Mouse (Mus musculus) brain, embryonic 14.5 days (tissue): ENCODE results near the gene Vegfa. TPM values are rescaled to one million over a fixed set of nuclear protein-coding genes. Genes with fewer than 3 reads are reported as not detected.
"Not testable (repeated sequence)": the region's sequence is repeated elsewhere in the genome, so short reads cannot be mapped to it uniquely, and the experiment has no call there.

Experiments used
- DNase-seq: peaks from one replicate; pipeline ENCODE4 v3.0.0-alpha.2; 2011; ENCODE audit warnings: low read depth
- CTCF ChIP-seq: fragments of 200-500 bp; IDR thresholded peaks from 2 replicates; pipeline ENCODE4 v1.5.1; 2012; ENCODE audit warnings: inconsistent platforms, mild to moderate bottlenecking, moderate library complexity, borderline replicate concordance; ENCODE audit not compliant: insufficient read depth, insufficient read length; ENCODE audit errors: extremely low read depth
- POLR2A ChIP-seq: fragments of 200-500 bp; IDR thresholded peaks from 2 replicates; pipeline ENCODE4 v1.6.1; 2012; ENCODE audit warnings: mild to moderate bottlenecking, inconsistent platforms, borderline replicate concordance; ENCODE audit not compliant: poor library complexity, insufficient read depth, insufficient read length, severe bottlenecking; ENCODE audit errors: extremely low read depth
- polyA plus RNA-seq: library from polyadenylated mRNA; depleted of rRNA; stranded (reverse); fragments of >200 nt; gene quantifications from 2 replicates; pipeline ENCODE4 v1.2.3, GENCODE M21; 2012

Gene Vegfa
- polyA plus RNA-seq, 1 experiment = 168 TPM

- no peak for TF ChIP-seq CTCF
- DNase-seq = no peak
These were observed 23.0 kb downstream of the Vegfa start for GRCm38 (mm10) chr17:46009182-46009581.

GRCm38 (mm10) chr17:46005458-46005857 lies 26.7 kb downstream of the Vegfa start:
- no peak for TF ChIP-seq CTCF
- no peak for TF ChIP-seq POLR2A

GRCm38 (mm10) chr17:46004482-46004881 lies 27.7 kb downstream of the Vegfa start:
- no peak for DNase-seq
- TF ChIP-seq CTCF = no peak
- no peak for TF ChIP-seq POLR2A

More at GRCm38 (mm10) chr17:46005458-46005857, 26.7 kb downstream of the Vegfa start:
- DNase-seq = no peak

DNA sequence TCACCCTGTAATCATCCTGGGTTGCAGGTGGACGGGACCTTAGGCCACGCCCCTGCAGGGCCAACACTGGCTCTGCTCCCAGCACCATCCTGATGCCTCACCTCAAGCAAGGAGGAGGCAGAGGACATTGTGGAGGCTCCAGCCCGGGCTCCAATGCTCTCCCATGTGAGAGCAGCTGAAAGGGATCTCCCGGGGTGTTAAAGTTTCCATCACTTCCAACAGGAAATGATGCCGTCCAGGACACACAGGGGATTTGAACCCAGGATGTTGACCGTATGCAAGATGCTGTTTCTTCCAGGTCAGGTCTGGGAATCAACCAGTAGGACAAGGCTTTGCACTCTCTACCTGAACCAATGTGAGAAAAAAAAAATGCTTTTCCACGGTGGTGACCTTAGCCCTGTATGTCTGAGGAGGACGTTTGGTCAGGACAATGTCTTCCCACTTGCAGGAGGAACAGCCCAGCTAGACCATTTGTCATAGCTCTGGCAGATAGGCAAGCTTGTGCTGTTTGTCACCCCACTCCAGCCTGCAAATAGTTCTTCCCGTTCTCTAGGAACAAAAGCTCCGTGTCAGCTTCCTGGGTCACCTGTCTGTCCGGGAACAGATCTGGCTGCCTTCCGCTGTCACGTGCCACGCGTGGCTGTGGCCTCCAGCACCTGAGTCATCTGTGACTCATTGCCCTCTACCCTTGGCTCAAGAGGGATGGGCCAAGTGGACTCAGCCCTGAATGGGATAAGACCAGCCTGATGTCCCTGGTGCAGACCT lies 28.3 kb downstream of the Vegfa start:
- no peak for DNase-seq
- TF ChIP-seq POLR2A (no peak), CTCF (no peak)

DNA sequence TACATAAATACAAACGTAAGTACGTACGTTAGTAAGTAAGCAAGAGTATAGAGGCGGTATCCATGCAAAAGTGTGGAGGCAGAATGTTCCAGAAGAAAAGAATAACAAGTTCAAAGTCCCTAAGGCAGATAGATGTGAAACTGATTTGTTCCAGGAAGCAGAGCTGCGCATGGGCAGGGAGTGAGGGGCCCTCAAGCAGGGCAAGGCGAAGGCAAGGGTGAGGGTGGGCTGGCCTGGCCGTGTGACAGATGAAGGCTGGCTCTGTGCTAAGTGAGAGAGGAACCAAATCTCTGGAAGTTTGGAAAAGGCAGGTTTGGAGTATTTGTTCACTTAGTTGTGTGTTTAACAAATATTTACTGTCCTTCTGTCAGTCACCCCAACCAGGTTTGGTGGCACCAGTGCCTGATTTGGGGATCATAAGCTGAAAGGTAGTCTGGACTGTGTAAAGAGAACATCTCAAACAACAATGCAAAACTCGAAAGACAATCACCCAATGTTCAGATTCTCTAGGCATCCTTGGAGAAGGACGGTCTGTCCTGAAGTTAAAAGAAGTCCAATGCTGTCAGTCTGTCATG lies 32.7 kb downstream of the Vegfa start:
- TF ChIP-seq POLR2A (no peak), CTCF (no peak)
- DNase-seq = no peak

GRCm38 (mm10) chr17:45998363-45998762 lies 33.8 kb downstream of the Vegfa start:
- TF ChIP-seq POLR2A (no peak), CTCF (no peak)
- DNase-seq = no peak

- no peak for TF ChIP-seq CTCF
- no peak for TF ChIP-seq POLR2A
- DNase-seq = no peak
These were observed 35.2 kb downstream of the Vegfa start for GRCm38 (mm10) chr17:45996921-45997444.

- peak; percentile 24 for DNase-seq
- no peak for TF ChIP-seq CTCF
- no peak for TF ChIP-seq POLR2A
These were observed 37.8 kb downstream of the Vegfa start for GRCm38 (mm10) chr17:45994281-45994817.

GRCm38 (mm10) chr17:45986915-45987314 lies 45.3 kb downstream of the Vegfa start:
- DNase-seq = no peak
- TF ChIP-seq CTCF = no peak
- no peak for TF ChIP-seq POLR2A

- no peak for TF ChIP-seq POLR2A
- TF ChIP-seq CTCF = no peak
- DNase-seq = no peak
These were observed 45.8 kb downstream of the Vegfa start for GRCm38 (mm10) chr17:45986374-45986773.

- DNase-seq = not testable (repeated sequence)
These were observed 49.0 kb downstream of the Vegfa start for GRCm38 (mm10) chr17:45983185-45983584.

DNA sequence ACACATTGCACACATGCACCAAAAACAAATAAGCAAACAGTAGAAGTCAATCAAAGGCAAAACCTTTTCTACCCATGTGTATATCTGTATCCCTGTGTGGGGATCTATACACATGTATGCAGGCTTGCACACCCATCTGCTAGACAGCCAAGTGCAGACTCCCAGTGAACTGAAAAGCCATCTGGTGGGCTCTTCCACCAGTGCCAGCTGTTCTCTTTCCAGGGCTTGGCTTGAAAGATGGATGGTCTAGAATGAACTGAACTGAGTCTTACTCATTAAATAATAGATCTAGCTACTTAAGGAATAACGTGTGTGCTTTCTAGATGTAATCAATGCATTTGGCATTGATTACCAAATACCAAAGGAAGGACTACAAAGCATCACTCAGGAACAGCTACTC lies 50.3 kb downstream of the Vegfa start:
- DNase-seq = peak; percentile 44
- TF ChIP-seq CTCF = no peak
- no peak for TF ChIP-seq POLR2A
